Mouse (Mus musculus) spleen, adult 2 months (tissue): ENCODE data around the gene Ndufa1. TPM values are rescaled to one million over a fixed set of nuclear protein-coding genes. Genes with fewer than 3 reads are reported as not detected.
A peak's percentile ranks its signal among the peaks of the same experiment; 100 is the strongest.
"Not testable (repeated sequence)": the region's sequence is repeated elsewhere in the genome, so short reads cannot be mapped to it uniquely, and the experiment has no call there.

Source experiments
- DNase-seq, 2 experiments: peaks; one replicate each; pipeline versions ENCODE4 v3.0.0 to v3.0.0-alpha.2; 2012 to 2021; ENCODE audit warnings: low spot score in 2 of 2, low read depth in 1 of 2
- H3K27ac ChIP-seq: fragments of 200-500 bp; 2 replicates; pipeline ENCODE4 v1.5.1; 2012; ENCODE audit warnings: low read length, inconsistent platforms; ENCODE audit not compliant: insufficient read depth
- H3K27me3 ChIP-seq: fragments of 200-500 bp; 2 replicates; pipeline ENCODE4 v1.6.1; 2012; ENCODE audit warnings: mild to moderate bottlenecking, moderate library complexity, low read length, inconsistent platforms; ENCODE audit not compliant: control insufficient read depth, insufficient read depth
- H3K36me3 ChIP-seq: fragments of 200-500 bp; 2 replicates; pipeline ENCODE4 v1.6.1; 2012; ENCODE audit warnings: mild to moderate bottlenecking, low read length, inconsistent platforms; ENCODE audit not compliant: control insufficient read depth, insufficient read depth
- H3K4me1 ChIP-seq: fragments of 200-500 bp; 2 replicates; pipeline ENCODE4 v1.6.1; 2011; ENCODE audit warnings: inconsistent platforms; ENCODE audit not compliant: control insufficient read depth, insufficient read depth, insufficient read length
- H3K4me3 ChIP-seq: fragments of 200-500 bp; 2 replicates; pipeline ENCODE4 v1.5.1; 2011; ENCODE audit warnings: mild to moderate bottlenecking, inconsistent platforms; ENCODE audit not compliant: insufficient read depth, insufficient read length; ENCODE audit errors: extremely low read depth
- CTCF ChIP-seq: fragments of 200-500 bp; IDR thresholded peaks from 2 replicates; pipeline ENCODE4 v1.5.1; 2011; ENCODE audit warnings: mild to moderate bottlenecking, inconsistent platforms; ENCODE audit not compliant: insufficient read depth, insufficient read length, insufficient replicate concordance; ENCODE audit errors: extremely low read depth
- POLR2A ChIP-seq: fragments of 200-500 bp; IDR thresholded peaks from 2 replicates; pipeline ENCODE4 v1.6.1; 2011; ENCODE audit warnings: low read depth, low read length, inconsistent platforms
- WGBS: fragments of 180-500 bp; shearing (Covaris S2); methylation state at CpG from one replicate; pipeline ENCODE4 v1.1.7; 2018; 5-methylcytosine and 5-hydroxymethylcytosine counted together
- polyA plus RNA-seq: library from polyadenylated mRNA; depleted of rRNA; stranded (reverse); fragments of >200 nt; gene quantifications from 2 replicates; pipeline ENCODE4 v1.2.3, GENCODE M21; 2012; rRNA removed

The Ndufa1 gene
- 62.4 and 91.4 TPM in 2 replicates for polyA plus RNA-seq

- H3K27ac ChIP-seq, result peak within 1 kb of the TSS; percentile 58; the same call in 1 of the 2 replicates
- WGBS, result 29% methylated on average over 63 of the region's 63 CpGs
- peak; percentile 49 to 83 for DNase-seq
- TF ChIP-seq POLR2A, result peak; percentile 7; the same call in 1 of the 2 replicates
- TF ChIP-seq CTCF, result no peak
- H3K36me3 ChIP-seq, result no peaks in the 10 kb centered on the region
- no peaks in the 10 kb centered on the region for H3K27me3 ChIP-seq
- peak within 1 kb of the TSS; percentile 96 for H3K4me3 ChIP-seq
- H3K4me1 ChIP-seq, result no peaks in the 10 kb centered on the region
Measured at GRCm38 (mm10) chrX:37191105-37191743, at the start of gene Ndufa1, which contains the start of gene Rnf113a1. Ndufa1 (minus strand) TSS chrX:37191163. Rnf113a1 (plus strand) TSS chrX:37191245.

- WGBS, result 85% methylated on average over 1 of the region's 1 CpGs
- H3K4me1 ChIP-seq, H3K4me3 ChIP-seq, DNase-seq, H3K36me3 ChIP-seq, H3K27me3 ChIP-seq, H3K27ac ChIP-seq: not testable (repeated sequence)
Measured at GRCm38 (mm10) chrX:37222158-37222557, 31.2 kb upstream of the Ndufa1 start, which contains the start of gene Rhox1. Rhox1 (minus strand) TSS chrX:37222258.

GRCm38 (mm10) chrX:37210941-37211340 lies 20.0 kb upstream of the Ndufa1 start, which contains the start of gene Gm9:
Gm9 (minus strand) TSS chrX:37211041.
- no peak within 1 kb of the TSS for H3K27ac ChIP-seq
- TF ChIP-seq POLR2A, result no peak
- 86% methylated on average over 10 of the region's 10 CpGs for WGBS

GRCm38 (mm10) chrX:37198676-37199075 lies 7.7 kb upstream of the Ndufa1 start:
- H3K27me3 ChIP-seq, result no peaks in the 10 kb centered on the region
- no peaks in the 10 kb centered on the region for H3K4me1 ChIP-seq
- H3K27ac ChIP-seq, result no peak overlapping the region
- H3K4me3 ChIP-seq, result no peak overlapping the region
- no peak for DNase-seq
- WGBS, result 72% methylated on average over 8 of the region's 8 CpGs
- no peaks in the 10 kb centered on the region for H3K36me3 ChIP-seq
- no peak for TF ChIP-seq POLR2A
- no peak for TF ChIP-seq CTCF

More at GRCm38 (mm10) chrX:37210941-37211340, 20.0 kb upstream of the Ndufa1 start, which contains the start of gene Gm9:
- Histone ChIP-seq H3K4me1 (no peaks in the 10 kb centered on the region), H3K4me3 (no peak within 1 kb of the TSS), H3K36me3 (no peaks in the 10 kb centered on the region), H3K27me3 (no peaks in the 10 kb centered on the region)
- no peak for DNase-seq

GRCm38 (mm10) chrX:37191744-37192379 lies 899 bp upstream of the Ndufa1 start:
- 36% methylated on average over 28 of the region's 28 CpGs for WGBS
- TF ChIP-seq POLR2A, result no peak
- no peak for TF ChIP-seq CTCF
- no peaks in the 10 kb centered on the region for H3K36me3 ChIP-seq
- H3K4me3 ChIP-seq, result peak overlapping the region; percentile 96
- no peak for DNase-seq
- H3K27me3 ChIP-seq, result no peaks in the 10 kb centered on the region
- H3K27ac ChIP-seq, result 0 out of 2 replicates have a peak overlapping the region, but pooled peaks have one; percentile 58
- no peaks in the 10 kb centered on the region for H3K4me1 ChIP-seq

GRCm38 (mm10) chrX:37190755-37191104 lies 233 bp downstream of the Ndufa1 start:
- no peak for DNase-seq
- Histone ChIP-seq H3K27ac (peak overlapping the region; percentile 51; the same call in 1 of the 2 replicates), H3K4me3 (peak overlapping the region; percentile 96), H3K4me1 (no peaks in the 10 kb centered on the region), H3K36me3 (no peaks in the 10 kb centered on the region), H3K27me3 (no peaks in the 10 kb centered on the region)
- WGBS, result 35% methylated on average over 20 of the region's 20 CpGs
- TF ChIP-seq POLR2A (no peak), CTCF (no peak)

- H3K4me1 ChIP-seq, H3K27ac ChIP-seq, H3K27me3 ChIP-seq, DNase-seq, H3K36me3 ChIP-seq, H3K4me3 ChIP-seq: not testable (repeated sequence)
- WGBS, result 77% methylated on average over 8 of the region's 8 CpGs
Measured at GRCm38 (mm10) chrX:37184401-37184800, 6.6 kb downstream of the Ndufa1 start.
